In the genomic region with DNA sequence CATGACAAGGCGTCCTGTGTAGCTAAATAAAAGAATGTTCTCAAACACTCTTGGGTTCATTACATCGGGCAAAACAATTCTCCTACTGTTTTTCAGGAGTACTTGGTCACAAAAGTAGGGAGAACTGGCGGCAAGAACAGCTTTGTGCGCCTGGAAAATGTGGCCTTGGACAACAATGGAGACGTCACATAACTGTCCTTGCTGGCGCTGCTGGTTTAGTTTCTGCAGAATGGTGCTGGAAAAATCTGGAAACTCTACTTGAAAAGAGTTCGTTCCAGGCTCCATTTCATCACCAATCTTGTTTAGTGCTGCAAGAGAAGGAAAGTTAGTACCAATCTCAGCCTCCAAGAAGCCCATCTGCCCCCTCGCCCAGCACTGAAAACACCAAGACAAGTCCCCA, we compare ENCODE assay signal across 22 mouse cellular contexts. TPM values are rescaled to one million over a fixed set of nuclear protein-coding genes. Genes with fewer than 3 reads are reported as not detected.
A peak's percentile ranks its signal among the peaks of the same experiment; 100 is the strongest.
DNase-seq lines count a peak whose midpoint lies in the region; TF ChIP-seq lines count a peak whose summit lies in the region.
"Had no signal": no experiment of that assay in that cellular context is flagged by ENCODE, and none has a peak within 500 bp of the region (broad histone marks: within the 10 kb centered on the region; RNA-seq: fewer than 3 reads in every experiment).

No protein-coding gene starts in this region.

- WGBS in olfactory bulb, adult 2 months: 55% methylated on average over 8 of the region's 8 CpGs

- 0 out of 2 replicates have a peak overlapping the region, but pooled peaks have one; percentile 76 for H3K27ac ChIP-seq in gastrocnemius, adult 2 months
- peak overlapping the region; percentile 8; the same call in 1 of the 2 replicates for H3K27ac ChIP-seq in olfactory bulb, adult 2 months (ENCODE audit: insufficient read depth, low read depth, low read length)
- H3K27ac ChIP-seq: forebrain, embryonic 10.5 days; forebrain, embryonic 13.5 days; heart, embryonic 15.5 days; hindbrain, embryonic 10.5 days; hindbrain, embryonic 13.5 days; intestine, embryonic 15.5 days had no signal

- no peak overlapping the region for H3K4me3 ChIP-seq in gastrocnemius, adult 2 months
- no peak overlapping the region for H3K4me3 ChIP-seq in olfactory bulb, adult 2 months (ENCODE audit: insufficient read depth, low read depth, low read length)
- H3K4me3 ChIP-seq: forebrain, embryonic 10.5 days; forebrain, embryonic 13.5 days; heart, embryonic 12.5 days; heart, embryonic 15.5 days; hindbrain, embryonic 10.5 days; hindbrain, embryonic 13.5 days; intestine, embryonic 15.5 days had no signal

- TF ChIP-seq POLR2A in olfactory bulb, adult 2 months (IDR thresholded peaks at IDR 0.05; ENCODE audit: insufficient read depth, low read depth, low read length): no peak

- H3K4me1 ChIP-seq in olfactory bulb, adult 2 months (ENCODE audit: control insufficient read depth, insufficient read depth, low read length): peaks cover 43% of the 10 kb centered on the region
- H3K4me1 ChIP-seq: hindbrain, embryonic 13.5 days had no signal

- peak; percentile 54 for DNase-seq in adrenal gland, adult 2 months
- no peak for DNase-seq in adrenal gland, postnatal 25 days
- no peak for DNase-seq in gastrocnemius, adult 2 months
- DNase-seq in gastrocnemius, postnatal 10 days: no peak
- peak; percentile 51 for DNase-seq in adrenal gland, postnatal 14 days
- DNase-seq in right cerebral cortex, postnatal 36 days (ENCODE audit: low spot score in 2 of 2): no peak
- DNase-seq: cerebellum, adult 11 months; cerebellum, adult 8-10 months; cerebellum, postnatal 10 days; cerebellum, postnatal 36 days; gastrocnemius, postnatal 25 days; heart, adult 18-20 months; heart, postnatal 10 days; heart, postnatal 36 days had no signal

- intact Hi-C loops in gastrocnemius, adult 2 months (cut with DNase I): no loop called here

- TF ChIP-seq CTCF in gastrocnemius, adult 2 months (IDR thresholded peaks at IDR 0.05): no peak
- TF ChIP-seq CTCF in olfactory bulb, adult 2 months (IDR thresholded peaks at IDR 0.05; ENCODE audit: insufficient read depth, low read depth, low read length): no peak

RNA-seq across cellular contexts. Expression of a gene that starts 13.5 kb away (rescaled TPM):
- 10 to 100 TPM; 19.9 to 26.4 TPM for total RNA-seq in adrenal gland, adult 2 months (2021)
- polyA plus RNA-seq in adrenal gland, adult 2 months (2012; rRNA removed): 3.5 and 4.9 TPM in 2 replicates
- total RNA-seq in adrenal gland, postnatal 25 days (2021): 22.2 and 27.4 TPM in 2 replicates
- total RNA-seq in gastrocnemius, adult 2 months (2021): 10 to 100 TPM; 13.6 to 14.3 TPM
- 10 to 100 TPM; 16.8 to 21.0 TPM for total RNA-seq in gastrocnemius, postnatal 10 days (2021)
- total RNA-seq in adrenal gland, postnatal 14 days (2021): 22.1 and 22.2 TPM in 2 replicates
- polyA plus RNA-seq in olfactory bulb, adult 2 months (2012; ENCODE audit: insufficient read depth, insufficient read length, low replicate concordance, missing spikeins): not detected in 2 replicates

RNA-seq across cellular contexts. Expression of a gene that starts 23.7 kb away (rescaled TPM):
- 1 to 10 TPM; 6.4 to 7.1 TPM for total RNA-seq in adrenal gland, adult 2 months (2021)
- 2.4 and 3.8 TPM in 2 replicates for polyA plus RNA-seq in adrenal gland, adult 2 months (2012; rRNA removed)
- 8.0 and 12.5 TPM in 2 replicates for total RNA-seq in adrenal gland, postnatal 25 days (2021)
- total RNA-seq in gastrocnemius, adult 2 months (2021): 1 to 10 TPM; 3.0 to 3.4 TPM
- 10 to 100 TPM; 10.4 to 13.6 TPM for total RNA-seq in gastrocnemius, postnatal 10 days (2021)
- 12.7 and 15.1 TPM in 2 replicates for total RNA-seq in adrenal gland, postnatal 14 days (2021)
- polyA plus RNA-seq in olfactory bulb, adult 2 months (2012; ENCODE audit: insufficient read depth, insufficient read length, low replicate concordance, missing spikeins): not detected in 2 replicates

Comparison
In these comparisons a context has a peak if more than half of its experiments do, and no peak if none do; other contexts are left out.
1. DNase-seq: peak in adrenal gland, adult 2 months (single experiment) and adrenal gland, postnatal 14 days (single experiment); none in adrenal gland, postnatal 25 days (single experiment), gastrocnemius, adult 2 months (single experiment), gastrocnemius, postnatal 10 days (single experiment) and right cerebral cortex, postnatal 36 days (0 of 2).